Mouse (Mus musculus) brain, embryonic 14.5 days (tissue): Measurements from ENCODE around the gene Krt36.

ENCODE experiments used
- CTCF ChIP-seq: fragments of 200-500 bp; IDR thresholded peaks from 2 replicates; pipeline ENCODE4 v1.5.1; 2012; ENCODE audit warnings: inconsistent platforms, mild to moderate bottlenecking, moderate library complexity, borderline replicate concordance; ENCODE audit not compliant: insufficient read depth, insufficient read length; ENCODE audit errors: extremely low read depth
- POLR2A ChIP-seq: fragments of 200-500 bp; IDR thresholded peaks from 2 replicates; pipeline ENCODE4 v1.6.1; 2012; ENCODE audit warnings: mild to moderate bottlenecking, inconsistent platforms, borderline replicate concordance; ENCODE audit not compliant: poor library complexity, insufficient read depth, insufficient read length, severe bottlenecking; ENCODE audit errors: extremely low read depth

GRCm38 (mm10) chr11:100097819-100098218, 7.6 kb downstream of the Krt36 start:
- TF ChIP-seq CTCF (no peak), POLR2A (no peak)
